Mouse (Mus musculus) cerebellum, postnatal 25 days (tissue): ENCODE results near the gene Sec61a2.

Source experiments
- DNase-seq, 2 experiments: peaks; one replicate each; pipeline ENCODE4 v3.0.0; 2021; ENCODE audit warnings: mixed read lengths in 2 of 2

Gene Sec61a2

DNA sequence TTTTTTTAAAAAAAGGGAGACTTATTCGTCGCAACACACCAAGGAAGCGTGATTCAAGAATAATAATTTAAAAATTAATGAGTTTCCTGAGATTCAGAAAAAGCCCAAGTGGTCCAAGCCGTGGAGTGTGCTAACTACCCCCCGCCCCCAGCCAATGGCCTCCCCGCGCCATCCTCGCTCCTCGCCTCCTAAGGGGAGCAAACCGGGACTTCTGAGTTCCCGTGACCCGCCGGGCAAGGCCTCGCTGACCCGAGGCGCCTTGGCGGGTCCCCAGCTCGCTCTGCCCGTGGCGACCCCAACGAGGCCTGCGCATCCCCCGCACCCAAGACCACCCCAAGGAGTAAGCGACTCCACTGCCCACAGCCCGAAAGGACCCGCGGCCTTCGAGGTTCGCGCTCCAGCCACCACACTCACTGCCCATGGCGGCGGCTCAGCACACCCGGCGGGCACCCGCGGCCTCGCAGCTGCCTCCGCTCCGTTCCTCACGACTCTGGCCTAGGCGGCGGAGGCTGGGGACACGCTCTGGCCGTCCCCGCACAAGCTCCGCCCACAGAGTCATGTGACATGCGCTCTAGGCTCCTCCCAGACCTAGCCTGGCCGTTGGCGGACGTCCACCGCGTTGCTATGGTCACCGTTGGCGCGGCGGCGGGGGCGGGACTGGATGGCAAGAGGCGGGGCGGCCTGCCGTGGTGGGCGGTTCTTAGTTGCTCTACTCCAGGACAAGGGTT, at the start of gene Sec61a2:
Sec61a2 (minus strand) TSS at position 590 of the 728 bp plus-strand sequence.
- DNase-seq, result peak; percentile 99 to 100

DNA sequence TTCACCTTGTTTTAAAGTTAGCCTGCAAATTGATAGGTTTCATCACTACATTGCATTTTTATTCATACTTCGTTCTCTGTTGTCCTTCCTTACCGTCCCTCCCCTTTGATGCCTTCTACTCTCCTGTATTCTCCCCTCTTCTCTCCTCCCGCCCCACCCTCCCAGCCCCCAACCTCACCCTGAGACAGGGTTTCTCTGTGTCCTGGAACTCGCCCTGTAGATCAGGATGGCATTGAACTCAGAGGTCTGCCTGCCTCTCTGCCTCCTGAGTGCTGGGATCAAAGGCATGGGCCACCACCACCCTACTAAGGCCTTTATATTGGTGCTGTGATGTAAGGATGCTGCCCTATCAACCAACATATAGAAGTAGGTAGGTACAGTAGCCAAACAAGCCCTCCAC, 47.8 kb upstream of the Sec61a2 start:
- no peak for DNase-seq

DNA sequence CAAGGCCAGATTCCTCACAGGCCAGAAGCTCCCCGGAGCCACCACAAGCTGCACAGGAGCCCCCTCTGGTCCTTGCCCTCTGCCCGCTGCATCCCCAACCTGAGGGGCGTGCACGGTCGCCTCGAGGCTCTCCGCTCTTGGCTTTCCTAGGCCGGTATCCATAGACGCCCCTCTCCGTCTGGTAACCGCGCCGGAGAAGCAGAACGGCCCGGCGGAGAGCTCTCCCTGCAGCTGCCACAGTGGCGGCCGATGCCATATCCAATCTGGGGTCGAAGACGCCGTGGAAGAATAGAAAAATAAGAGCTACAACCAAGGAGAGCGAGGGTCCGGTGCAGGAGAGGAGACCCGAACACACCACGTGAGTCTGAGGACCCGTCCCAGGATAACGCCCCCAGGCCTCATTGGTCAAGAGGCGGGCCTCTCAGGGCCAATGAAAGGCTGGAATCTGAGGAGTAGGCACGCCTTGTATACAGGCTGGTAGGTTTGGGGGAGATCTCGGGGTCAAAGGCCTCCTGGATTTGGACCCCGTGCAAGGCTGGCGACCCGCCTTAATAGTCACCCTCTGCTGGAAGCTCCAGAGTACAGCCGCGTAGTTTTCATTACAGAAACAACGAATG, 47.3 kb upstream of the Sec61a2 start, which contains the start of gene Dhtkd1:
Dhtkd1 (minus strand) TSS at position 377 of the 617 bp plus-strand sequence.
- peak; percentile 62 to 72 for DNase-seq

DNA sequence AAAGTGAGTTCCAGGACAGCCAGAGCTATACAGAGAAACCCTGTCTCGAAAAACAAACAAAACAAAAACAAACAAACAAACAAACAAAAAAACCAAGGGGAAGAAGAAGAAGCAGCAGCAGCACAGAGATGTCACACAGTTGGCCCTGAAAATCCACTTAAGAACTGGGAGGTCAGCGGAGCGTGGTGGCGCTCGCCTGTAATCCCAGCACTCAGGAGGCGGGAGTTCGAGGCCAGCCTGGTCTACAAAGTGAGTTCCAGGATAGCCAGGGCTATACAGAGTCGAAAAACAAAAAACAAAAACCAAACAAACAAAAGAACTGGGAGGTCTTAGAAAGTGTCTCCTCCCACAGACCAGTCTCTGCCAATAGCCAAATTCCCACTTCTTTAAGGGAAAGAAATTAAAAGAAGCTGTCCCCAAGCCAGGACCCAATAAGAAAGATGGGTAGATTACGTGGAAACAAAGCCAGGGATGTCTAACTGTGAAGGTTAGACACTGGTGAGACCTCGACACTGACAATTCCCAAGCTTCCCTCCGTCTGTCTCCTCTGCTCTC, 46.7 kb upstream of the Sec61a2 start:
- DNase-seq, result peak in 1 of 2 experiments; percentile 10

DNA sequence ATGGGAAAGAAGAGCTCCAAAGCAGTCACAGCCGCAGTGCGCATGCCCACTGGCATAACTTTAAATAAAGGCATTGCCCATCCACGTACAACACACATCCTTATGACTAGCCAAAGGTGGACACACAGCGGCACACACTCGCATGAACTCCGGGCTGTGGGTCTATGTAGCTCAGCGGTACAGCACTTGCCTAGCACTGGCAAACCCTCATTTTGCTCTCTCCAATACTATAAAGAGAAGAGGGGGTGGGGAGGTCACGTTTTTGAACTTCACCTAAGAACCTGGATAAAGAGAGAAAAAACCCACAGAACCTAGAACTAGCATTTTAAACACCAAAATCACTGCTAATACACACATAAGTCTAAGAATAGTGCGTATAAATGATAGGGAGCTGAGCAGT, 45.7 kb upstream of the Sec61a2 start:
- DNase-seq, result no peak

DNA sequence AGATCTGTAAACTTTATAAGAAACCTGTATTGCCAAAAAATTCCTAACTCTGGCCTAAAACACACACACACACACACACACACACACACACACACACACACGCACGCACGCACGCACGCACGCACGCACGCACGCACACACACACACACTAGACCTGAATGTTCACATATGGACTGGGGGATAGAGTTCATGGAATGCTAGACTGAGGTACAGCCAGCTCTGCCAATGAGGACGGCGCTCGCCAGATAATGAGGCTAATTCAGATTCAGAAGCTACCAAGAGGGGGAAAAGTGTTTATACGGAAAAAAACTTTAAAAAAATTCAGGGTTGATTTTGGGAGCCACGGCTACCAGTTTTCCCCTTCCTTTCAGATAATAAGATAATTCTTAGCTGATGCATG, 44.7 kb upstream of the Sec61a2 start:
- no peak for DNase-seq

DNA sequence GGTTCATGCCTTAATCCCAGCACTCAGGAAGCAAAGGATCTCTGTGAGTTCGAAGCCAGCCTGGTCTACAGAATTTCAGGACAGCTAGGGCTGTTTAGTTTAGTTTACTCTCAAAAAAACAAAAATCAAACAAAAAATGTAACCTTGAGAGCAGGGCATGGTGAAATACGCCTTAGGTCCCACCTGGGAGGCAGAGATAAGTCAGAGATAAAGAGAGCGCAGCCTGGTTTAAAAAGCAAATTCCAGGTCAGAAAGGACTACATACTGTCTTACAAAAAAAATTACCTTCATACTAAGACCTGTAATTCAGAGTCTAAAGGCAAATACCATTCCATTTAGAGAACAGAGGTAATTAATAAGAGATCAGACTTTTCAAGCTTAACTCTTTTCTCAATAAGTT, 44.1 kb upstream of the Sec61a2 start:
- no peak for DNase-seq

DNA sequence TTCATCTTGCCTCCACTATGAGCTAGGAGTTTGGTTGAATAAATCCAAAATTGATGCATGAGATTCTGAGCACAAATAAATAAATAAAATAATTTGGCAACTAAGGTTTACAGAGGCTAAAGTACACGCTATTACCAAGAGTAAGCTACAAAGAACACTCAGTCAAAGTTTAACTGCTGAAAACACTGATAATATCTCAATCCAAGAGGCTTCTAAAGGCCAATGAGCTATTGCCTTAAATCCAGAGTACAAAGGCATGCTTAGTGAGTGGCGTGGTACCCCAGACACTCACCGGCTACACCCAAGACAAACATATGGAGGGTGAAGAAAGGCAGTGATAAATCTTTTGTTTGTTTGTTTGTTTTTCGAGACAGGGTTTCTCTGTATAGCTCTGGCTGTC, 41.3 kb upstream of the Sec61a2 start:
- no peak for DNase-seq

DNA sequence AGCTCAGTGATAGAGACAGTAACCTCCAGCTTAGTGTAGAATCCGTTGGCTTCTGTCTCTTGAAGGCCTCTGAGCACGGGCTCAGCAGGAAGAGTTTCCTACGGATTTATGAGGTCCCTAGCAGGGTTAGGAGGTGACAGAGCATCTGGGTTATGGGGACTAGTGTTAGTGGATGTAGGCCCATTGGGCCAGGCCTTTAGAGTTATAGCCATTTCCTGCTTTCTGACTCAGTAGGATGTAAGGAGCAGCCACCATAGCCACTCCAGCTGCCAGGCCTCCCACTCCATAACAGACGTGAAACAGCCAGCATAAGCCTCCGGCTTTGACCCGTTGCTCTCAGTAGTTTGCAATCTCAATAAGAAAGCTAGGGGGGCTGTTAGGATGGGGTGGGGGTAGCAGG, 40.8 kb upstream of the Sec61a2 start:
- no peak for DNase-seq

DNA sequence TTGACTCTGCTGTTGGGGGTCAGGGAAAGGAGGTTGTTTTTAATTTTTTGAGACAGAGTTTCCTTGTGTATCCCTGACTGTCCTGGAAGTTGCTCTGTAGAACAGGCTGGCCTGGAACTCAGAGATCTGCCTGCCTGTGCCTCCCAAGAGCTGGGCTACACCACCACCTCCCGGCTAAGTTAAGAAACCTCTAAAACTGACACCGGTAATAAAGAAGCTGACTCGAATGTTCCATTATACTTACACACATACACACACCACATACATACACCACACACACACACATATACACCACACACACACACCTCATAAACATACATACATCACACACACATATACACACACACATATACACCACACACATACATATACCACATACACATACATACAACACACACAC, 39.7 kb upstream of the Sec61a2 start:
- no peak for DNase-seq

DNA sequence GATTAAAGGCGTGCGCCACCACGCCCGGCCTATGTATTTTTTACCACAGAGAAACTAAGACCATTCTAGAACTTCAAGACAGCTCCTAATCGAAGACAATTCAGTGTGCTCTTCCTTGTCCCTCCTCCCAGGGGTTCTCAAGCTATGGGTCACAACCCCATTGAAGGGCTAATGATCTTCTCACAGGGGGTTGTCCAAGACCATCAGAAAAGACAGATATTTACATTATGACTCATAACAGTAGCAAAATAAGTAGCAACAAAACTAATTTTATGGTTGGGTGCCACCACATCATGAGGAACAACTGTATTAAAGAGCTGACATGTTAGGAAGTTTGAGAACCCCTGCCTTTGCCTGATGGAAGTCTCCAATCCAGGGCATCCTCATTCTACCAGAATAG, 36.7 kb upstream of the Sec61a2 start:
- DNase-seq, result no peak

DNA sequence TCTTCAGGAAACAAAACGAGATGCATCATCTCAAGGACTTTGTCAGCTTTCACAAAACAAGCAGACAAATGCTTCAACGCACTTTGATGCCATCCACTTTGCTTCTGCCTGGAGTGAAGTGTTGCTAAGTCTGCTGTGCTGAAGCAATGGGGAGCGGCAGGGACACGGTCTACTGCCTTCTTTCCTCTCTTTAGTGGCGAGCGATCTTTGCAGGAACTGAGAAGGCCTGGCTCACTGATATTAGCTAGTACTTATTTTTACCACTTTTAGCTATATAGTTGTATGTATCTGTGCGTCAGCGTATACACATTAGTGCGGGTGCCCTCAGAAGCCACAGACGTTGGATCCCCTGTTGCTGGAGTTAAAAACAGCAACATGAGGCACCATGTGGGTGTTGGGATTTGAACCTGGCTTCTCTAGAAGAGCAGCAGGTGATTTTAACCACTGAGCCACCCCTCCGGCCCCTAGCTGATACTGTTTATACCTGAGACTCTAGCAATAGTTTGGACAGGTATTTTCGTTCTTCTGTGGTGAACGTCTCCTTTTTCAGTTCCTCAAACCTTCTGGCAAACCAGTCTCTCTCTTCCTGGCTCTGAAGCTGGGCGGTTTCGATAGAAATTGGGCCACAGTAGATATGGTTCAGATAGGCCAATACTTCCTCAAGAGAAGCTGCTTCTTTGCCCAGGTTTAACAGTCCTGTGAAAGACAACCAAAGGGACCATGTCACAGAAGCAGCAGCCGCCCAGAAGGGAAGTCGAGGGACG, 35.2 kb upstream of the Sec61a2 start:
- no peak for DNase-seq

DNA sequence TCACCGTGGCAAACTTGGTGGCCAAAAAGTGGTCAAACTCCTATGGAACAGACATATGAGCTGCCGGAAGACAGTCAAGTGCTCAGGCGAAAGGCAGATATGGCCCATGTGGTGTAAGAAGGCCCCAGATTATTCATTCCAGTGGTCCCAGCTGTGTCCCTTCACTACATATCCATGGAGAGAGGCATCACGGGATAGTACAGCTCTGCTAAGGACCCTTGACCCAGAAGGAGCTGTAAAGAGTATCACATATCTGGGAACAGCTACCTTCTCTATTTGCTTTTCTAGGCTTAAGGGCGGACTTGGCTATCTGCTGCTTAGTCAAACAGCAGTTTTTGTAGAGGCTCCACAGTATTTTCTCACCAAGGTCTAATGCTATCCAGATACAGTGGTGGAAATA, 34.6 kb upstream of the Sec61a2 start:
- no peak for DNase-seq

DNA sequence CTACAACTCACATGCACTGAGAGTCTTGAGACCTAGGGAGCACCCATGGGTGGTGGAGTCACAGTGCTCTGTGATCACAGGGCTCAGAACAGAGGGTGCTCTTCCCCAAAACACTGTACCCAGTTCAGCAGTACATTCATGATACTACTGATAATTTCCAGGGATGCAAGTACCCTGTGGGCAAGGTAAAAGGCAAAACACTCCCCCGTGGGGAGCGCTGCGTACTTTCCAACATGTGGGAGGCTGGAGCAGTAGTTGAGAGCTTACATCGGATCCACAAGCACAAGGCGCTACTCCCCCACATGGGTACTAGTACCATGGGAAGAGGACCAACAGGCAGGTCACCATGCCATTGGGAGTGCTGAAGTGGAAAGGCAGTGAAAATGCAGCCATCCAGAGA, 32.2 kb upstream of the Sec61a2 start:
- no peak for DNase-seq

DNA sequence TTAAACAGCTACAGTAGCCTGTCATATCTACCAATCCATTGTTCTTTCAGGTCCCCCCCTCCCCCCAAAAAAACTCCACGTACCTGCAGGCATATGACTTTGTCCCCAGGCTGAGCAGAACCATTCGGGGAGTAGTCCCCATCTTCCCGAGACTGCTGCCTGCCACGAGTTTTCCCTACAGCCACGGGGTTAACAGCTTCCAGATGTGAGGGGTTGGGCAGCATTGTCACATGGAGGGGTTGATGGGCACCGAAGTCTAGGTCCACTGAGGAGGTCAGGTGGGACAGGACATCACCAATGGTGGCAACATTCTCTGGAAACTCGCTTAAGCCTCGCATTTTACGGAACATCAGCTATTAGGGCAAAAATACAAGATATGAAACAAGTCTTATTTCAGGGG, 28.6 kb upstream of the Sec61a2 start:
- DNase-seq, result no peak

DNA sequence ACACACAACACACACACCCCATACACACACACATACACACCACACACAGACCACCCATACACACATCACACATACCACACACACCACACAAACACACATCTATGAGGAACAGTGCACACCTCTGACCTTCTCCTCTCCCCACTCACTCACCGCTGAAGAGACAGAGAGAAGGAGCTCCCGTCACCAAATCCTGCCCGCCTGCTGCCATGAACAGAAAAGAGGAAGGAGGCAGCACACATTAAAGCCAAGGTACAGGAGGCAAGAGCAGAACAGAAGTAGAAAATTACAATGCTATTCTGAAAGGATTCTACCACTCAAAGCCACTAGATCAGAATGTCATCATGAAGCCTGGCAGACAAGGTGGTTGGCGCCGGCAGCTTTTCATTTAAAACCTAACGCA, 27.6 kb upstream of the Sec61a2 start:
- no peak for DNase-seq

DNA sequence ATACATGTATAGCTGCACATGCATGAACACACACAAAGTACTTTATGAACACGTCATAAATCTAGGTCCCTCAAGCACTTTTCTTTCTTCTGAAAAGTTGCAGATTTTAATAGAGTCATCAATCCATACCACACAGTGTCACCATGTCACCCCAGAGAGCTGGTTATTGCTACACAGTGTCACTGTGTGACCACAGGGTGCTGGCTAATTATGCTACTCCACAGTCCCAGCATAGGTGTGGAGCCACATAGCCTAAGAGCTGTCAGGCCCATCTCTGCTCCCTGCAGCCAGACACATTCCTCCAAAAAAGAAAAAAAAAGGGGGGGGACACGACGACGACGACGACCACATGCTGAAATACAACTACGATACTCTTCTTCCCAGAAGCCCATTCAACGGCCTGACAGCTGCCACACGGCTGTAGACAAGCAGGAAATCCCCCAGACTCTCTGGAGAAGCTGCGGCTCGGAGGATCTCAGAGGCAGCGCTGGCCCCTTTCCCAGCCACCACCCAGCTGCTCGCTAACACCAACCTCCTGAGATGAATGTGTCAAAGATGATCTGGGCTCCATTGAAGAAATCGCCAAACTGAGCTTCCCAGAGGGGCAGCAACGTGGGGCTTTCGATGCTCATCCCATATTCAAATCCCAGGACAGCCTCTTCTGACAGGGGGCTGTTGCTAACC, 16.2 kb upstream of the Sec61a2 start:
- DNase-seq, result no peak

DNA sequence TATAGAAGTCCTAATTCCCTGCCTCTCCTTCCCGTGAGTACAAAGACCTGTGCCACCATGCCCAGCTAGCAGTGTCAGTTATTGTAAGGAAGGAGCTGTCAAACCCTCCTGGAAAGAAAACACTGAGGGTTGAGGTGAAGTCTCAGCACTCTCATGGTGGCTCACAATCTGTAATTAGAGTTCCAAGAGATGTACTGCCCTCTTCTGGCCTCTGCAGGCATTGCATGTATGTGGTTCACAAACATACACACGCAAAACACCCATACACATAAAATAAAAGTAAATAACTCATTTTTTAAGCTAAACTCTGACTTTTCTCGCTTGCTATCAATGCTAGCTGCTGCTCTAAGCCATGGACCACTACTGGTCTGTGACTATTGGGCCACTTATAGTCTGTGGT, 11.4 kb upstream of the Sec61a2 start:
- peak; percentile 19 to 57 for DNase-seq

DNA sequence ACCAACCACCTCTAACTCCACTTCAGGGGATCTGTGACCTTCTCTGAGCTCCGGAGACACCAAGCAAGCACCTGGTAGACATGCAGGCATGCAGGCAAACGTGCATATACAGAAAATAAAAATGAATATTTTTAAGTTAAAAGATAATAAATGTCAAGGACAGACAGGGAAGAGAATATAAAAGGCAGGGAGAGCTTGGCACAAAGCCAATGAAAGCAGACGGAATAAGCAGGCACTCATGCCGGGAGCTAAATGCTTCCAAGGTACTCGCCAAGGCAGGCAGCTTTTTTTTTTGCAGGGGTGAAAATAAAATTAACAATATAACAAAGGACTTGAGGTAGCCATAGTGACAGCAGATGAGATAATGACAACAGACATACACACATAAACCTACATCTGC, 10.9 kb upstream of the Sec61a2 start:
- DNase-seq, result peak; percentile 47 to 69

DNA sequence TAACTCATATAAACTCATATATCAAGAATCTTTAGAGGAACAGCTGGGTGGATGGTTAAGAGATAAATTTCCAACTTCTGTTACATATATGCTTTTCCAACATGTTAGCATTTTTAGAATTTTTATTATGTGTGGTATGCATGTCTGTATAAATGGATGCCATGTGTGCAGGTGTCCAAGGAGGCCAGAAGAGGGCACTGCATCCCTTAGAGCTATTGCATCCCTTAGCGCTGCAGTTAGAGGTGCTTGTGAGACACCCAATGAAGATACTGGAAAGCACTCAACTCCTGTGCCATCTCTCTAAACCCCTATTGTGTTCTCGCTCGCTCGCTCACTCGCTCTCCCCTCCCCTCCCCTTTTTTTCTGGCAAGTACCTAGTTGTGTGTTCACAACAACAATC, 4.9 kb upstream of the Sec61a2 start:
- peak in 1 of 2 experiments; percentile 54 for DNase-seq

DNA sequence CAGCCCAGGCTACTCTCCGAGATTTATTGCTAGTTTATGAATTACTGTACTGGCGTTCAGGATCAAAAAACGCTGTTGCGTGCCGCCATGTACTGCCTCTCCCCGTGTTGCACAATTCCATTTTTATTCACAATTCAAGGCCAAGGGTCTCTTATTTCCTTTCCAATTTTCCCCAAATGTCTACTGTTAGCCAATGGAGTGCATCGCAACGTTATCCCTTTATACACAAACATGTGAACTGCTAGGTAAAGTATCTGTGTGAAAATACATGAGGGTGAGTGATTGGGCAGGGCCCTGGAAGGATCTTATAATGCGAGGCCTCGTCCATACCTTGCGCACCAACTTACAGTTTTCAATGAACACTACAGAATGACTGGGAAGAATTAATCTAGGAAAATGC, 936 bp downstream of the Sec61a2 start:
- DNase-seq, result peak in 1 of 2 experiments; percentile 12

DNA sequence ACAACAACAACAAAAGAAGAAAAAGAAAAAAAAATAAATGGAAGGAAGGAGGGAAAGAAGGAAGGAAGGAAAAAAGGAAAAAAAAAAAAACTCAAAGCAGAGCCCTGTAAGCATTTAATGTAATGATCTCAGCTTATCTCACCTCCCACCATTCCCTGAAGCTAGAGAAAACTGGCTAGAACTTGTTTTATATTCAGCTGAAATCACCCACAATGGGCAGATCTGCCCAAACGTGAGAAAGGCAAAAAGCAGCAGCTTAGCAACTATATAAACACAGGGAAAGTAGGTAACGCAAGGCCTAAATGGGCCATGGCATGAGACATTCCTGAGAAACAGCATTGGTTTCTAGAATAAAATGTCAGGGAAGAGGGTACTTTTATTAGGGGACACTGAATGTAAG, 5.8 kb downstream of the Sec61a2 start:
- DNase-seq, result no peak

DNA sequence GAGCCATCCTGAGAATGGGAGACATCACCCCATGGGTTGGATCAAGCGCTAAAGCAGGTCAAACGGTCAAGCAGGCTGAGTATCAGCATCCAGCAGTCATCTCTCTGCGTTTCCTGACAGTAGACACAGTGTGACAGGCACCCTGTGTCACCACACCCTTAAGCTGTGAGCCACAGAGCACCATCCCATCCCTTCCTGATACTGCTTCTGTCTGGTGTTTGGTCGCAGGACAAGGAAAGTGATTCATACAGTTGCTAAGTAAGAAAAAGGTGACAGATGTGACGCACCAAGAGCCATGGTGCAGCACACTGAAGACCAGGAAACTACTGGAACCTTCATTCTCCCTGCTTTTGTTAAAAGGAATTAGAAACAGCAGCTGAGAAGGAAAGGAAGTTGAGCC, 6.4 kb downstream of the Sec61a2 start:
- no peak for DNase-seq
